Mouse (Mus musculus): ENCODE measurements around the gene Tom1l2.

GRCm38 (mm10) chr11:60277164-60277740 lies 75.5 kb downstream of the Tom1l2 start:
- no peak for TF ChIP-seq CTCF (IDR thresholded peaks at IDR 0.05)
- TF ChIP-seq EP300 (IDR thresholded peaks at IDR 0.05), result no peak
